Mouse (Mus musculus) CH12.LX (cell line): ENCODE data around the gene Ift43. TPM values are rescaled to one million over a fixed set of nuclear protein-coding genes. Genes with fewer than 3 reads are reported as not detected.

ENCODE experiments used
- DNase-seq: peaks from one replicate; pipeline ENCODE4 v3.0.0-alpha.2; 2013; ENCODE audit errors: extremely low read depth
- H3K27ac ChIP-seq: 2 replicates; pipeline ENCODE4 v1.5.1; 2012; ENCODE audit warnings: low read depth, mild to moderate bottlenecking, control low read depth, moderate library complexity; ENCODE audit not compliant: insufficient read depth
- H3K27me3 ChIP-seq: replicated peaks from 2 replicates; pipeline ENCODE3; 2012; ENCODE audit warnings: inconsistent platforms
- H3K36me3 ChIP-seq, 2 experiments: replicated peaks in 1 of 2; 2 replicates each; pipeline versions ENCODE3 to v1.6.1; 2012; ENCODE audit warnings: inconsistent platforms in 1 of 2, low read length in 1 of 2, mild to moderate bottlenecking in 1 of 2, mixed read lengths in 1 of 2, moderate library complexity in 1 of 2; ENCODE audit not compliant: control insufficient read depth in 1 of 2, insufficient read depth in 1 of 2
- H3K4me1 ChIP-seq, 2 experiments: 2 replicates each; pipeline ENCODE4 v1.6.1; 2012; ENCODE audit warnings: inconsistent platforms in 1 of 2, moderate library complexity in 1 of 2; ENCODE audit not compliant: insufficient read depth in 2 of 2, control insufficient read depth in 1 of 2
- H3K4me2 ChIP-seq: 2 replicates; pipeline ENCODE4 v1.6.1; 2012; ENCODE audit warnings: low read depth, mild to moderate bottlenecking, control low read depth; ENCODE audit not compliant: poor library complexity, insufficient read depth, severe bottlenecking
- H3K4me3 ChIP-seq, 3 experiments: fragments of 150-350 bp in 1 of 3; sonication (generic) in 1 of 3; replicated peaks in 1 of 3; 2 replicates each; pipeline versions ENCODE3 to v1.5.1; 2011 to 2012; ENCODE audit warnings: low read depth in 2 of 3, low read length in 2 of 3, mild to moderate bottlenecking in 2 of 3, moderate library complexity in 2 of 3, control low read depth in 1 of 3, improper control_type of control experiment in 1 of 3, inconsistent platforms in 1 of 3, mixed read lengths in 1 of 3; ENCODE audit not compliant: poor library complexity in 1 of 3
- H3K79me2 ChIP-seq: replicated peaks from 2 replicates; pipeline ENCODE4 v1.6.1; 2012; ENCODE audit warnings: mild to moderate bottlenecking, moderate library complexity; ENCODE audit not compliant: control insufficient read depth, poor library complexity, insufficient read depth, severe bottlenecking; ENCODE audit errors: extremely low read depth
- H3K9ac ChIP-seq: 2 replicates; pipeline ENCODE4 v1.6.1; 2012; ENCODE audit warnings: low read depth, mild to moderate bottlenecking, control low read depth, moderate library complexity; ENCODE audit not compliant: insufficient read depth
- H3K9me3 ChIP-seq: replicated peaks from 2 replicates; pipeline ENCODE3; 2012; ENCODE audit warnings: low read length, inconsistent platforms, mixed read lengths
- CHD1 ChIP-seq: IDR thresholded peaks from 2 replicates; pipeline ENCODE4 v1.6.1; 2012; ENCODE audit warnings: low read depth, low read length, improper control_type of control experiment, inconsistent platforms
- EP300 ChIP-seq: IDR thresholded peaks from 2 replicates; pipeline ENCODE4 v1.6.1; 2011; ENCODE audit warnings: low read length, improper control_type of control experiment
- JUN ChIP-seq: IDR thresholded peaks from 2 replicates; pipeline ENCODE4 v1.6.1; 2011; ENCODE audit warnings: low read depth, mild to moderate bottlenecking, low read length, improper control_type of control experiment, moderate library complexity; ENCODE audit not compliant: insufficient read depth
- KAT2A ChIP-seq: IDR thresholded peaks from 2 replicates; pipeline ENCODE4 v1.6.1; 2012; ENCODE audit warnings: low read length, improper control_type of control experiment, inconsistent platforms; ENCODE audit not compliant: insufficient replicate concordance
- MAFK ChIP-seq: IDR thresholded peaks from 2 replicates; pipeline ENCODE4 v1.6.1; 2011; ENCODE audit warnings: low read length, improper control_type of control experiment; ENCODE audit not compliant: insufficient replicate concordance
- MAX ChIP-seq: IDR thresholded peaks from 2 replicates; pipeline ENCODE4 v1.6.1; 2011; ENCODE audit warnings: low read length, improper control_type of control experiment
- MXI1 ChIP-seq: IDR thresholded peaks from 2 replicates; pipeline ENCODE4 v1.6.1; 2011; ENCODE audit warnings: mild to moderate bottlenecking, low read depth, low read length, improper control_type of control experiment
- NELFE ChIP-seq: IDR thresholded peaks from 2 replicates; pipeline ENCODE4 v1.6.1; 2011; ENCODE audit warnings: low read depth, low read length, improper control_type of control experiment
- POLR2AphosphoS2 ChIP-seq: IDR thresholded peaks from 2 replicates; pipeline ENCODE4 v1.6.1; 2011; ENCODE audit warnings: low read depth, low read length, improper control_type of control experiment
- SMC3 ChIP-seq: IDR thresholded peaks from 2 replicates; pipeline ENCODE4 v1.6.1; 2011; ENCODE audit warnings: low read depth, low read length, improper control_type of control experiment
- dilution Hi-C: fragments of 300-500 bp; cut with MboI; formaldehyde crosslinking; loops from 2 replicates; pipeline ENCODE4 v1.14.3; 2020; ENCODE audit warnings: low sequenced_read_pairs; ENCODE audit not compliant: extremely low pct_unique_long_range_greater_than_20kb, extremely low pct_ligation_motif_present
- in situ Hi-C: fragments of 300-500 bp; cut with MboI; formaldehyde crosslinking; loops from 3 replicates; pipeline ENCODE4 v1.14.3; 2019; ENCODE audit warnings: low sequenced_read_pairs, low pct_ligation_motif_present, low pct_unique_long_range_greater_than_20kb, mixed read lengths
- polyA plus RNA-seq: library from polyadenylated mRNA; unstranded; fragments of >175 nt; gene quantifications from 2 replicates; pipeline ENCODE4 v1.2.1, GENCODE M21; 2012; ENCODE audit warnings: low read depth; ENCODE audit not compliant: insufficient read length
- total RNA-seq, 2 experiments: library from RNA; depleted of rRNA; stranded (reverse); fragments of 300-350 nt in 1 of 2; fragments of >200 nt in 1 of 2; gene quantifications; 2 replicates each; pipeline ENCODE4 v1.2.3; 2012 to 2014

The Ift43 gene
- total and polyA plus RNA-seq, 3 experiments = 2.0 to 8.6 (median 2.8) TPM

- H3K27me3 ChIP-seq = no peaks in the 10 kb centered on the region
- H3K9me3 ChIP-seq = no peaks in the 10 kb centered on the region
- in situ Hi-C loops = no loop called here
- no peaks in the 10 kb centered on the region for H3K4me1 ChIP-seq
- no peaks in the 10 kb centered on the region for H3K79me2 ChIP-seq
- H3K4me2 ChIP-seq = no peak overlapping the region
- dilution Hi-C loops = no loop called here
- H3K4me3 ChIP-seq = no peak overlapping the region
- H3K36me3 ChIP-seq = peaks cover 0 to 5% of the 10 kb centered on the region in 2 experiments
- H3K9ac ChIP-seq = no peak overlapping the region
- no peak for DNase-seq
- H3K27ac ChIP-seq = no peak overlapping the region
- TF ChIP-seq SMC3 = no peak
Observed at GRCm38 (mm10) chr12:86175476-86175942, 93.2 kb downstream of the Ift43 start.

- TF ChIP-seq MXI1 (no peak), POLR2AphosphoS2 (no peak), MAX (no peak), KAT2A (no peak), NELFE (no peak)
- Histone ChIP-seq H3K27me3 (no peaks in the 10 kb centered on the region), H3K27ac (no peak overlapping the region), H3K4me3 (no peak overlapping the region), H3K4me2 (no peak overlapping the region), H3K36me3 (peaks cover 0 to 4% of the 10 kb centered on the region in 2 experiments), H3K4me1 (peaks cover 2 to 4% of the 10 kb centered on the region in 2 experiments; a peak in 3 of 4 replicates), H3K9me3 (no peaks in the 10 kb centered on the region), H3K9ac (no peak overlapping the region), H3K79me2 (no peaks in the 10 kb centered on the region)
- DNase-seq = no peak
- in situ Hi-C loops = no loop called here
- dilution Hi-C loops = no loop called here
Observed at GRCm38 (mm10) chr12:86176675-86177339, 94.5 kb downstream of the Ift43 start.

- Histone ChIP-seq H3K79me2 (no peaks in the 10 kb centered on the region), H3K27me3 (no peaks in the 10 kb centered on the region), H3K4me3 (no peak overlapping the region), H3K4me2 (no peak overlapping the region), H3K36me3 (no peaks in the 10 kb centered on the region), H3K4me1 (peaks cover 5% of the 10 kb centered on the region in 2 experiments; a peak in 3 of 4 replicates), H3K9ac (no peak overlapping the region), H3K27ac (no peak overlapping the region), H3K9me3 (no peaks in the 10 kb centered on the region)
- dilution Hi-C loops = no loop called here
- no peak for DNase-seq
- no peak for TF ChIP-seq EP300
- TF ChIP-seq MAFK = no peak
- no peak for TF ChIP-seq CHD1
- TF ChIP-seq NELFE = no peak
- TF ChIP-seq JUN = no peak
- no peak for TF ChIP-seq MAX
- in situ Hi-C loops = no loop called here
Observed at GRCm38 (mm10) chr12:86179266-86179665, 96.9 kb downstream of the Ift43 start.
